Mouse (Mus musculus): ENCODE results near the gene Rbfox2.

DNA sequence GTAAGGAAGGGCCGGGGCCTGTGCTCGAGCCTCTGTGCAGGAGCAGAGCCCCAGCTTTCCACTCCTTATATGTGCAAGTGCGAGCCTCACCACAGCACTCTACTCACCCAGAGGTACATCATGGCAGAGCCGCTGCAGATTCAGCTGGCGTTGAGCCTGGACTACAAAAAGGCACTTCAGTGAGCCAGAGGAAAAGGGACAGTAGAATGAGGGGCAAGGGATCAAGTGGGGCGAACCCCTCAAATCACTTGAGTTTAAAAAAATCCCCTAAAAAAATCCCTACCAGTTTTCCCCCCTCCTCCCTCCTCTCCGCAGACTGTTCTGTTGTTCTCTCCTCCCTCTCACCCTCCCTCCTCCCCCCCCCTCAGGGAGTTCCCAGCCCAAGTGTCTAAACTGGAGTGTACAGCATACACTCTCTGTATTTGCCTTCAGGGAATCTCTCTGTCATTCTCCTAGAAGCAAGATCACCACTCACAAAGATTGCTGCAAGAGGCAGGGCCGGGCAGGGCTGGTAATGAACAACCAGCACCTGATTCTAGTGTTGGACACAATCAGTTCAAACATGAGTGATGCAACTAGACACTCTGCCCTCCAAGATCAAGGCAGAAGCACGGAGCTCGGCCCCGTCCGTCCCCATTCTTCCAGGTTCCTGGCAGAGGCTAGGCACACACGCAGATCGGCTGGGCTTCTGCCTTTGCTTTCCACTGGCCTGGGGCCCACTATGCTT, 103.4 kb downstream of the Rbfox2 start:
- TF ChIP-seq POLR2A (IDR thresholded peaks at IDR 0.05; ENCODE audit: borderline replicate concordance, low read depth, low read length) (no peak), CTCF (IDR thresholded peaks at IDR 0.05; ENCODE audit: low read depth, low read length) (no peak)

Measured in bone marrow macrophage, adult 2 months (primary cell).